Mouse (Mus musculus) ovary, postnatal 10 days (tissue): Measurements from ENCODE around the gene Kcnj10.

Experiments
- DNase-seq: peaks from one replicate; pipeline ENCODE4 v3.0.0; 2022; ENCODE audit warnings: low spot score

Kcnj10 gene

GRCm38 (mm10) chr1:172340729-172341321 lies at the start of gene Kcnj10:
Gene Kcnj10, plus strand, starts transcription at chr1:172341210.
- no peak for DNase-seq

GRCm38 (mm10) chr1:172292880-172293279 lies 48.1 kb upstream of the Kcnj10 start:
- DNase-seq: no peak

GRCm38 (mm10) chr1:172293449-172293848 lies 47.6 kb upstream of the Kcnj10 start:
- DNase-seq: no peak

GRCm38 (mm10) chr1:172295751-172296197 lies 45.2 kb upstream of the Kcnj10 start:
- no peak for DNase-seq

GRCm38 (mm10) chr1:172296816-172297510 lies 44.0 kb upstream of the Kcnj10 start:
- DNase-seq: no peak

GRCm38 (mm10) chr1:172297611-172298537 lies 43.1 kb upstream of the Kcnj10 start, which contains the start of gene Atp1a2:
Gene Atp1a2, minus strand, starts transcription at chr1:172298064.
- peak; percentile 57 for DNase-seq

- no peak for DNase-seq
Measured at GRCm38 (mm10) chr1:172299528-172299927, 41.5 kb upstream of the Kcnj10 start.

GRCm38 (mm10) chr1:172300247-172300646 lies 40.8 kb upstream of the Kcnj10 start:
- DNase-seq: no peak

- DNase-seq: no peak
Measured at GRCm38 (mm10) chr1:172301180-172301579, 39.8 kb upstream of the Kcnj10 start.

GRCm38 (mm10) chr1:172302311-172302710 lies 38.7 kb upstream of the Kcnj10 start:
- no peak for DNase-seq

- no peak for DNase-seq
Measured at GRCm38 (mm10) chr1:172302851-172303250, 38.2 kb upstream of the Kcnj10 start.

GRCm38 (mm10) chr1:172304443-172304842 lies 36.6 kb upstream of the Kcnj10 start:
- no peak for DNase-seq

- no peak for DNase-seq
Measured at GRCm38 (mm10) chr1:172305153-172305552, 35.9 kb upstream of the Kcnj10 start.

GRCm38 (mm10) chr1:172305635-172306034 lies 35.4 kb upstream of the Kcnj10 start:
- no peak for DNase-seq

GRCm38 (mm10) chr1:172306196-172306595 lies 34.8 kb upstream of the Kcnj10 start:
- DNase-seq: no peak

GRCm38 (mm10) chr1:172306885-172307284 lies 34.1 kb upstream of the Kcnj10 start:
- no peak for DNase-seq

- no peak for DNase-seq
Measured at GRCm38 (mm10) chr1:172307936-172308335, 33.1 kb upstream of the Kcnj10 start.

GRCm38 (mm10) chr1:172308409-172308808 lies 32.6 kb upstream of the Kcnj10 start:
- no peak for DNase-seq

- DNase-seq: peak; percentile 83
Measured at GRCm38 (mm10) chr1:172309699-172310398, 31.2 kb upstream of the Kcnj10 start.

- peak; percentile 40 for DNase-seq
Measured at GRCm38 (mm10) chr1:172311248-172311906, 29.6 kb upstream of the Kcnj10 start.
